Mouse (Mus musculus) liver, embryonic 13.5 days (tissue): ENCODE data around the gene Irf3. TPM values are rescaled to one million over a fixed set of nuclear protein-coding genes. Genes with fewer than 3 reads are reported as not detected.

ENCODE experiments used
- ATAC-seq: fragments of 200-750 bp; cut with Nextera tagmentation; 2 replicates; pipeline ENCODE4 v1.8.0; 2017; ENCODE audit warnings: low read depth, mild to moderate bottlenecking, moderate number of reproducible peaks, moderate library complexity
- DNase-seq: peaks from one replicate; pipeline ENCODE4 v3.0.0; 2022
- H3K27ac ChIP-seq: fragments of 300-500 bp; sonication (generic); 2 replicates; pipeline ENCODE4 v1.5.1; 2015; ENCODE audit warnings: moderate library complexity, mild to moderate bottlenecking, inconsistent platforms
- H3K27me3 ChIP-seq: fragments of 300-500 bp; sonication (generic); 2 replicates; pipeline ENCODE4 v1.6.1; 2015; ENCODE audit warnings: mild to moderate bottlenecking, inconsistent platforms
- H3K36me3 ChIP-seq: fragments of 300-500 bp; sonication (generic); 2 replicates; pipeline ENCODE4 v1.6.1; 2015; ENCODE audit warnings: mild to moderate bottlenecking, inconsistent platforms
- H3K4me1 ChIP-seq: fragments of 300-500 bp; sonication (generic); replicated peaks from 2 replicates; pipeline ENCODE4 v1.6.1; 2015; ENCODE audit warnings: inconsistent platforms
- H3K4me2 ChIP-seq: fragments of 300-500 bp; sonication (generic); 2 replicates; pipeline ENCODE4 v1.6.1; 2015; ENCODE audit warnings: inconsistent platforms, mild to moderate bottlenecking, moderate library complexity
- H3K4me3 ChIP-seq: fragments of 300-500 bp; sonication (generic); replicated peaks from 2 replicates; pipeline ENCODE4 v1.5.1; 2015; ENCODE audit warnings: mild to moderate bottlenecking, inconsistent platforms
- H3K9ac ChIP-seq: fragments of 300-500 bp; sonication (generic); 2 replicates; pipeline ENCODE4 v1.6.1; 2015; ENCODE audit warnings: mild to moderate bottlenecking, inconsistent platforms
- H3K9me3 ChIP-seq: fragments of 300-500 bp; sonication (generic); replicated peaks from 2 replicates; pipeline ENCODE4 v1.6.1; 2016; ENCODE audit warnings: inconsistent platforms
- WGBS: fragments of 180-500 bp; shearing (Covaris S2); methylation state at CpG from one replicate; pipeline ENCODE4 v1.1.7; 2015; ENCODE audit not compliant: insufficient replicate concordance; 5-methylcytosine and 5-hydroxymethylcytosine counted together
- polyA plus RNA-seq: library from polyadenylated mRNA; unstranded; fragments of >200 nt; fragmentation: Nextera tagmentation; extraction: Ambion mirVana; gene quantifications from 2 replicates; pipeline ENCODE4 v1.2.1, GENCODE M21; 2015

Gene Irf3
- 41.0 and 42.4 TPM in 2 replicates for polyA plus RNA-seq

- Histone ChIP-seq H3K9me3 (no peaks in the 10 kb centered on the region), H3K4me3 (peak within 1 kb of the TSS; percentile 78), H3K4me2 (peak within 1 kb of the TSS; percentile 92), H3K9ac (peak within 1 kb of the TSS; percentile 92), H3K4me1 (peaks cover 71% of the 10 kb centered on the region), H3K27ac (peak within 1 kb of the TSS; percentile 97), H3K36me3 (peaks cover 64% of the 10 kb centered on the region), H3K27me3 (no peaks in the 10 kb centered on the region)
- peak; percentile 94 for DNase-seq
- peak; percentile 91 for ATAC-seq
- under 1% methylated on average over 43 of the region's 43 CpGs for WGBS
Observed at GRCm38 (mm10) chr7:44997231-44997939, at the start of gene Irf3. Gene Irf3, plus strand, starts transcription at chr7:44997648.

DNA sequence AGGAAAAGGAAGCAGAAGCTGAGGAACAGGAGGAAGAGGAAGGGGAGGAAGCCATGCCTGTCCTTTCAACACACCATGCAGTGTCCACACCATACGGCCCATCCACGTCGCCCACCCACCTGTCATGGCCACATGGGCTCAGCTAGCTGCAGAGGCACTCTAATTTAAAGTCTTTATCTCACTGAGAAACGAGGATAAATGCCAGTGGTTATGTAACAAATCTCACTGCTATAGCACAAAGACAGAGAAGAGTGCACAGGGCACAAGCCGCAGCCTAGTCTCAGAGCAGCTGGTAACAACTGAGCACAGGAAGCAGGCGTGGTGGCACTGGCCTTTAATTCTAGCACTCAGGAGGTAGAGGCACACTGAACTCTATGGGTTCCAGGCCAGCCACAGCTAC lies 47.5 kb upstream of the Irf3 start:
- Histone ChIP-seq H3K4me1 (peaks cover 26% of the 10 kb centered on the region), H3K36me3 (no peaks in the 10 kb centered on the region), H3K4me2 (no peak overlapping the region), H3K9ac (no peak overlapping the region), H3K27me3 (peaks cover 54% of the 10 kb centered on the region), H3K9me3 (no peaks in the 10 kb centered on the region), H3K27ac (no peak overlapping the region), H3K4me3 (no peak overlapping the region)
- ATAC-seq (no peak), DNase-seq (no peak)
- 46% methylated on average over 6 of the region's 6 CpGs for WGBS

DNA sequence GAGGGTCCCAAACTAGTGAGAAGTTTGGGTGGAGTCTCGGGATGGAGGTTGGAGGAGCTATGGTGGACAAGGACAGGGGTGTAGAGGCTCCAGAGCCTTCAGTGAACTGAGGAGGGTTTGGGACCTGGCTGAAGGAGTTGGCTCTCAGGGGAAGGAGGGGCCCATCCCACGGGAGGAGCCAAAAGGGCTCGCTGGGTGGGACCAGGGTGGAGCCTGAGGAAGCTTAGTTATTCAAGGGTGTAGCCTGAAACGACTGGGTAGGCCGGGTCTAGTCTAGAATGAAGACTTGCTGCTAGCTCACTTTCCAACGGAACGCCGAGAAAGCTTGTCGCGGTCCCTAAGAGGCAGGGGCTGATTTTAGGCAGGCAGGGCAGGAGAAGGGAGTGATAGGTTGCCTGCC lies 45.5 kb upstream of the Irf3 start:
- Histone ChIP-seq H3K27ac (peak overlapping the region; percentile 72), H3K4me3 (peak overlapping the region; percentile 66), H3K9me3 (no peaks in the 10 kb centered on the region), H3K9ac (peak overlapping the region; percentile 70), H3K36me3 (no peaks in the 10 kb centered on the region), H3K4me1 (peaks cover 26% of the 10 kb centered on the region), H3K27me3 (peaks cover 51% of the 10 kb centered on the region), H3K4me2 (peak overlapping the region; percentile 98)
- ATAC-seq (peak; percentile 85), DNase-seq (peak; percentile 75)
- WGBS: under 1% methylated on average over 10 of the region's 10 CpGs

- Histone ChIP-seq H3K4me1 (peaks cover 26% of the 10 kb centered on the region), H3K27ac (peak overlapping the region; percentile 72), H3K9me3 (no peaks in the 10 kb centered on the region), H3K9ac (peak overlapping the region; percentile 70), H3K36me3 (no peaks in the 10 kb centered on the region), H3K27me3 (peaks cover 43% of the 10 kb centered on the region), H3K4me2 (peak overlapping the region; percentile 98), H3K4me3 (peak overlapping the region; percentile 66)
- DNase-seq (peak; percentile 90), ATAC-seq (peak; percentile 82)
- WGBS: 6% methylated on average over 24 of the region's 24 CpGs
Observed at GRCm38 (mm10) chr7:44952611-44953306, 44.7 kb upstream of the Irf3 start.

DNA sequence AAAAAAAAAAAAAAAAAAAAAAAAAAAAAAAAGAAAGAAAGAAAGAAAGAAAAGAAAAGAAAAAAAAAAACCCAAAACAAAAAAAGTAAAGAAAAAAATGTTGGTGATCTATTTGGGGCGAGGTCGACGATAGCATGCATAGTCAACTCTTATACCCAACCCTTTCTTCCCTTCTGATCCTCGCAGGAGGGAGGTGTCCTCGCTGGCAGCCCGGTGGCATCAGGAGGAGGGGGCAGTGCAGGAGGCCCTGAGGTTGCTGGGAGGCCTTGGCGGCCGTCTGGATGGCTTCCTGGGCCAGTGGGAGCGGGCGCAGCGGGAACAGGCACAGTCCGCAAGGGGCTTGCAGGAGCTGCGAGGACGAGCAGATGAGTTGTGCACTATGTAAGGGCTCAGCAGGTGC lies 43.9 kb upstream of the Irf3 start:
- peaks cover 35% of the 10 kb centered on the region for H3K27me3 ChIP-seq
- H3K4me3 ChIP-seq: no peak overlapping the region
- H3K9me3 ChIP-seq: no peaks in the 10 kb centered on the region
- 55% methylated on average over 14 of the region's 14 CpGs for WGBS
- DNase-seq (no peak), ATAC-seq (no peak)
- H3K36me3 ChIP-seq: no peaks in the 10 kb centered on the region
- peaks cover 26% of the 10 kb centered on the region for H3K4me1 ChIP-seq
- H3K27ac ChIP-seq: no peak overlapping the region
- no peak overlapping the region for H3K4me2 ChIP-seq
- no peak overlapping the region for H3K9ac ChIP-seq

- no peak overlapping the region for H3K4me2 ChIP-seq
- no peak for ATAC-seq
- no peak overlapping the region for H3K9ac ChIP-seq
- H3K9me3 ChIP-seq: no peaks in the 10 kb centered on the region
- no peak overlapping the region for H3K27ac ChIP-seq
- DNase-seq: no peak
- H3K4me1 ChIP-seq: peaks cover 27% of the 10 kb centered on the region
- H3K36me3 ChIP-seq: no peaks in the 10 kb centered on the region
- WGBS: 72% methylated on average over 12 of the region's 12 CpGs
- peaks cover 28% of the 10 kb centered on the region for H3K27me3 ChIP-seq
- no peak overlapping the region for H3K4me3 ChIP-seq
Observed at GRCm38 (mm10) chr7:44954091-44954885, 43.2 kb upstream of the Irf3 start.

DNA sequence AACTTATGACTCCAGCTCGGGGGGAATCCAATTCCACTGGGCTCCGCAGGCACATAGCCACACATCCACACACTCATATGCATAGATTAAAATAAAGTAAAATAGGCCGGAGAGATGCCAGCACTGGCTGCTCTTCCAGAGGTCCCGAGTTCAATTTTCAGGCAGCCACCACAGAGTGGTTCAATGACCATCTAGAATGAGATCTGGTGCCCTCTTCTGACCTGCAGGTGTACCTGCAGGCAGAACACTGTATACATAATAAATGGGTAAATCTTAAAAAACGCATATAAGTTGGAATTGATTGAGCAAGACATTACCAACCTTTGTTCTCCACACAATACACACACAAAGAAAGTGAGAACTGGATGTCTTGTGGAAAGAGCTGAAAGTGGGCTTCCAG lies 41.8 kb upstream of the Irf3 start:
- Histone ChIP-seq H3K9ac (no peak overlapping the region), H3K4me3 (no peak overlapping the region), H3K36me3 (no peaks in the 10 kb centered on the region), H3K4me1 (peaks cover 35% of the 10 kb centered on the region), H3K27me3 (peaks cover 14% of the 10 kb centered on the region), H3K4me2 (no peak overlapping the region), H3K27ac (no peak overlapping the region), H3K9me3 (no peaks in the 10 kb centered on the region)
- ATAC-seq (no peak), DNase-seq (no peak)
- WGBS: 40% methylated on average over 5 of the region's 5 CpGs

DNA sequence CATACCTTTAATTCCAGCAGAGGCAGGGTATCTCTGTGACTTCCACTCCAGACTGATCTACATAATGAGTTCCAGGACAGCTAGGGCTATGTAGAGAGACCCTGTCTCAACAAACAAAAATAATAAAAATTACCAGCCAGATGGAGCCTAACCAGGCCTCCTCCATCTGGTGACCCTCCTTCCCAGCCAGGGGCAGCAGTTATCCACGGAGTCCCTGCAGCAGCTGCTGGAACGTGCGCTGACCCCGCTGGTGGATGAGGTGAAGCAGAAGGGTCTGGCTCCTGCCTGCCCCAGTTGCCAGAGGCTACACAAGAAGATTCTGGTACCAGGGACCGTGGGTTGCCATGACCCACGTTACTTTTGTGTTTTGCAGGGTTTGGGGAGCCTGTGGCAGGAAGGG lies 41.2 kb upstream of the Irf3 start:
- DNase-seq (no peak), ATAC-seq (no peak)
- H3K4me1 ChIP-seq: peaks cover 33% of the 10 kb centered on the region
- no peak overlapping the region for H3K27ac ChIP-seq
- H3K4me2 ChIP-seq: no peak overlapping the region
- H3K9ac ChIP-seq: no peak overlapping the region
- H3K9me3 ChIP-seq: no peaks in the 10 kb centered on the region
- peaks cover 8% of the 10 kb centered on the region for H3K27me3 ChIP-seq
- no peaks in the 10 kb centered on the region for H3K36me3 ChIP-seq
- H3K4me3 ChIP-seq: no peak overlapping the region
- 72% methylated on average over 6 of the region's 6 CpGs for WGBS

DNA sequence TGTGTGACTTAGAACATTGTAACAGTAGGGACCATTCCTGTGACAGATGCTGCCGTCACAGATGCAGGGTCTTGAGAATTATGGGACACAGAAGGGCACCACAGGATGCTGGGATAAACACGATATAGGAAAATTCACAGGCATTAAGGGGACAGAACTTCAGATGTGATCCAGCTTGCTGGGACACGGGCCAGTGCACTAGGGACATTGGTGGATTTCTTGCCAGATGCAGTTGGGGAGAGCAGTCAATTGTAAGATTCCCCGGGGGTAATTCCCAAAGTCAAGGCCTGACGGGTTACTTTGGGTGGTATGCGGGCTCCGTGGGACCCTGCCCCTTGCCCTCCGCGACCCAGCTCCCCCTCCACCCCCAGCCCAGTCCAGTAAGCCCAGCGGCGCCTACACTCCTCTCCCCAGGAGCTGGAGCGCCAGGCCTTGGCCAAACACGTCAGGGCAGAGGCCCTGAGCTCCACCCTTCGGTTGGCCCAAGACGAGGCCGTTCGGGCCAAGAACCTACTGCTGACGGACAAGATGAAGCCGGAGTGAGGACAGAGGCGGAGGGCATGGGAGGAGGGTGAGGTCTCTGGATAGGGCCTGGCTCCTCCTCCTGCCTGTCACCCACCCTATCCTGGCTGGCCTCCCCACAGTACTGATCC lies 40.1 kb upstream of the Irf3 start:
- Histone ChIP-seq H3K4me2 (no peak overlapping the region), H3K27me3 (no peaks in the 10 kb centered on the region), H3K9me3 (no peaks in the 10 kb centered on the region), H3K4me3 (no peak overlapping the region), H3K36me3 (no peaks in the 10 kb centered on the region), H3K9ac (no peak overlapping the region), H3K27ac (no peak overlapping the region), H3K4me1 (peaks cover 26% of the 10 kb centered on the region)
- DNase-seq: no peak
- no peak for ATAC-seq
- 71% methylated on average over 20 of the region's 20 CpGs for WGBS

DNA sequence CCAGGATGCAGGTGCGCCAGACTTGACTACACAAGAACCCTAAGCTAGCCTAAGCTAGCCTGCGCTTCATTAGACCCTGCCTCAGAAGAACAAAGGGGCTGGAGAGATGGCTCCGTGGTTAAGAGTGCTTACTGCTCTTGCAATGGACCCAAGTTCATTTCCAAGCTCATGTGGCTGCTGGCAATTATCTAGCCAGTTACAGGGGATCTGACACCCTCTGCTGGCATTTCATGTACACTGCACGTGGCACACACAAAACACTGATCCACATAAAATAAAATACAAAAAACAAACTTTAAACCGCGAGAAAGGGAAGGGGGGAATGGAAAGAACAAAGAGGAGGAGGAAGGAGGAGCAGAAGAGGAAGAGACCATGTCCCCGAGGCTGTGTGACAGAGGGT lies 39.2 kb upstream of the Irf3 start:
- no peak overlapping the region for H3K4me3 ChIP-seq
- H3K9me3 ChIP-seq: no peaks in the 10 kb centered on the region
- no peaks in the 10 kb centered on the region for H3K27me3 ChIP-seq
- H3K27ac ChIP-seq: no peak overlapping the region
- H3K9ac ChIP-seq: no peak overlapping the region
- ATAC-seq (no peak), DNase-seq (no peak)
- H3K4me1 ChIP-seq: peaks cover 25% of the 10 kb centered on the region
- WGBS: 27% methylated on average over 7 of the region's 7 CpGs
- no peak overlapping the region for H3K4me2 ChIP-seq
- H3K36me3 ChIP-seq: no peaks in the 10 kb centered on the region

GRCm38 (mm10) chr7:44959281-44959680 lies 38.2 kb upstream of the Irf3 start:
- Histone ChIP-seq H3K27me3 (no peaks in the 10 kb centered on the region), H3K9me3 (no peaks in the 10 kb centered on the region), H3K9ac (no peak overlapping the region), H3K4me1 (peaks cover 20% of the 10 kb centered on the region), H3K36me3 (no peaks in the 10 kb centered on the region), H3K4me3 (no peak overlapping the region), H3K4me2 (no peak overlapping the region), H3K27ac (no peak overlapping the region)
- ATAC-seq: no peak
- WGBS: 55% methylated on average over 8 of the region's 8 CpGs
- DNase-seq: no peak
